Mouse (Mus musculus) ovary, postnatal 14 days (tissue): ENCODE data around the gene Glrx2.
"Not testable (repeated sequence)": the region's sequence is repeated elsewhere in the genome, so short reads cannot be mapped to it uniquely, and the experiment has no call there.

ENCODE experiments used
- DNase-seq: peaks from one replicate; pipeline ENCODE4 v3.0.0; 2022; ENCODE audit warnings: low spot score

The Glrx2 gene

GRCm38 (mm10) chr1:143716038-143716437 is at the start of gene Glrx2:
Gene Glrx2 (plus strand): TSS chr1:143716338.
- not testable (repeated sequence) for DNase-seq

DNA sequence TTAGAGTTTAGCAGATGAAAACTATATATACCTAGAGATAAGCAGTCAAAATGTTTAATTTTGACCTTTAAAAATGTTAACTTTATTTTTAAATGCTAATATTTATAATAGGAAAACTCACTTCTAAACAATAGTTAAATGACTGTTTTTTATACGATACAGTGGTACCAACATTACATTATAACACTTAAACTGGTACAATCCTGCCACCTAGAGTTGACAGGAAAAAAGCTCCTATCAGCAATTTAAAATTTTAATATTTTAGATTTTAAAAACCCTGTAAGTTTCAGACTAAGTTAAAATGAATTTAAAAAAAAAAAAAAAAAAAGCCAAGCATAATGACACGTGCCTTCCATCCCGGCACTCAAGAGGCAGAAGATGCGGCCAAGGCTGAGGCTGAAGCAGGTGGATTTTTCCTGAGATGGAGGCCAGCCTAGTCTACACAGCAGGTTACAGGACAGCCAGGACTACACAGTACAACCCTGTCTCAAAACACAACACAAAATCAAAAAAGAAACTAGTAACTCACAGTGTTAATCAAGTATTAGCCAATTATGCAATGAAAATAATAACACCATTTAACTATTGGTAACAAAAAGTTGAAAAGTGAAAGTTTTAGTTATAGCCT is 40.3 kb upstream of the Glrx2 start:
- no peak for DNase-seq

DNA sequence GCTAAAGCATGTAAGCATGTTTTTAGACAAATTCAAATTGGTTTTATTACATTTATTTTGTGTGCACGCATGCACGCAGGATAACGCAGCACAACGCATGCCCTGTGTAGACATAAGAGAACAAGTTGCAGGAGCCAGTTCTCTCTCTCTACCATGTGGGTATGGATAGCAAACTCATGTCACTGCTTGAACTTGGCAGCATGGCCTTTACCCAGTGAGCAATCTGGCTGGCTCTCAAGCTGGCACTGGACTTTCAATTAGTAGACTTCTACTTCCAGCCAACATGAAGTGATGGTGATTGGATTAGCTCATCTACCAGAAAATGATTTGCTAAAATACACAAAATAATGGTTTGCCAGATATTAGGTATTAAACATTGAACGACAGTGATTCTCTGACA is 35.0 kb upstream of the Glrx2 start:
- no peak for DNase-seq

GRCm38 (mm10) chr1:143684849-143685248 is 31.3 kb upstream of the Glrx2 start:
- no peak for DNase-seq

DNA sequence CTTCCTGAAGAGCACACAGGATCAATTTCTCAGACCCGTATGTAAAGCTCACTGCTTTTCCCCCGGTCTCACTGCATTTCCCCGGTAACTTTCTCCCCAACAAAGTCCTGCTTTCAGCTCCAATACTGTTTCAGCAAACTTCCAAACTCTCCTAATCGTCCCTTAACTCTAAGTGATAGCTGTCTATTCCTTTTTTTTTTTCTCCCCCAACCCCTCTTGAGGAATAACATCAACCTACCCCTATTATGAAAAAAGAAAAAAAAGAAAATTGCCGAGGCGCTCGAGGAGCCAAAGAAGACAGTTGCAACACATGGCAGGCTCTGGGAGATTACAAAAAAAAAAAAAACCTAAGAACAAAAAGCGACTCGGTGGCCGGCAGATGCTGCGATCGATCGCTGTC is 14.4 kb upstream of the Glrx2 start:
- DNase-seq = no peak

GRCm38 (mm10) chr1:143702141-143702740 is 13.9 kb upstream of the Glrx2 start:
- no peak for DNase-seq

GRCm38 (mm10) chr1:143702741-143703262 is 13.3 kb upstream of the Glrx2 start, which contains the start of gene Cdc73:
Gene Cdc73 (minus strand): TSS chr1:143702893.
- DNase-seq = peak; percentile 86

DNA sequence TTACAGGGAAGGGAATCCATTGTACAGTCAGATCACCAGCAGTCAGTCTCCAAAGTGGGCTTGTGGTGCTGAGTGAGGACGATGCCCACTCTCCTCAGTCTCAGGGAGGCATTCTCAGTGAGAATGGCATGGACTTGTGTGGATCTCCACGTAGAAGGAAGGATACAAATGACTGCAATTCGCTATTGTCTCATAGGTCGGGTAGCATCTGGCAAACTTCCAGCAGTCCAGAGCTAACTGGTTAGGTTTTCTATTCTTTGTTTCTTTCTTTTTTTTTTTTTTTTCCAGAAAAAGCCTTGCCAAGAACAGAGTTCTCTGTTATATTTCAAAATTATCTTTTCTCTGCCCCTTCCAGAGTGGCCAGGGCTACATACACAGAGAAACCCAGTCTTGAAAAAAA is 9.1 kb upstream of the Glrx2 start:
- DNase-seq = no peak

DNA sequence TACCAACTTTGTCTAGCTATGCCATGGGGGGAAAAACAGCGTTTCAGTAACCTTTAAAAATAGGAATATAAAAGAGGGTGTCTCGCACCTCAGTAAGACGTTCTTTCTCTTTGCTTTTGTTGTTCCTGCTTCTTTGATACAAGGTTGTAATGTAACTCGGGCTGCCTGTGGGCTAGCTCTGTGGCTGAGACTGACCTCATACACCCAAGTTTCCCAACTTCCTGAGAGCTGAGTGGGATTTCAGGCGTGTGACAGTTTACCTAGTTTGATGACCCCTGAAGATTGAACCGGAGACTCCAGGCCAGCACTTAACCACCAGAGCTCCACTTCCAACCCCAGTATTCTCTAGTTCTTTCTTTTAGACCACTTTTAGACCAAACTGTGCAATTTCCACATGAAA is 7.8 kb upstream of the Glrx2 start:
- DNase-seq = no peak

DNA sequence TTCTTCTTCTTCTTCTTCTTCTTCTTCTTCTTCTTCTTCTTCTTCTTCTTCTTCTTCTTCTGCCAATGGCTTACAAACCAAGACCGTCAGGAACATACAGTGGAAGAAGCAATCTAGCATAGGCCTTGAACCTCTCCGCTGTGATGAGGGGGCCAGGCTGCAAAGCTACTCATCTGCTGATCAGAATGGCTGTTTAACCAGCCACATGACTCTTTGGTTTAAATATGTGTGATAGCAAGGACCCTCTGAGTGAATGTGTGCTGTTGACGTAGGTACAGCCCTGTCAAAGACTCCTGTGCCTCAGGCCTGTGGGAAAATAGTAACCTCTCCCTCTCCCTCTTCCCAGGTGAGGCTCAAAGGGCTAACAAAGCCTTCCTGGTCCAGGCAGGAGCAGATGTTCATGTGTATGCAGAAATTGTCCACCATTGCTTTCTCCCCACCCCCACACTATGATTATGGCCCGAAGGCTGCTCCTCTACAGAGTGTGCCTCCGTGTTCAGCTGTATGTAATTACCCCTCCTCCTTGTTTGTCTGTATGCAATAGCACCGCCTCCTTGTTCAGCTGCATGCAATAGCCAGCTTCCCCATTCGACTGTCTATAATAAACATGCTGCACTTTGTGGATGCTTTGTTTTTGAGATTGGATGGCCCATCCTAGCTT is 6.0 kb upstream of the Glrx2 start:
- no peak for DNase-seq

DNA sequence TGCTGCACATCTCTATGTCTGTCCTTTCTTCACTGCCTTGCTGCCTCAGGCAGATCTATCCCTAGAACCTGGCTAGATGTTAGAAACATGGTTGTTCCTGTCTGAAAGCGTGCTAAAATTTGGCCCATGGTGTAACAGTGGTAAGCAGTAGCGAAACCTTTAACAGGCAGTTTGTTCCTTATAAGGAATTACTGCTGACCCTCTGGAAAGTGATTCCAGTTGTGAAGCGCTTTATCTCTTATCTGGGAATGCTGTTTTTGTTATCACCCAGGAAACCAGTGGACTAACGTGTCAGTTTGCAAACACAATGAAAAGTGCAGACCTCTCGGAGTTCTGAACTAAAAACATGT is 5.5 kb upstream of the Glrx2 start:
- no peak for DNase-seq

DNA sequence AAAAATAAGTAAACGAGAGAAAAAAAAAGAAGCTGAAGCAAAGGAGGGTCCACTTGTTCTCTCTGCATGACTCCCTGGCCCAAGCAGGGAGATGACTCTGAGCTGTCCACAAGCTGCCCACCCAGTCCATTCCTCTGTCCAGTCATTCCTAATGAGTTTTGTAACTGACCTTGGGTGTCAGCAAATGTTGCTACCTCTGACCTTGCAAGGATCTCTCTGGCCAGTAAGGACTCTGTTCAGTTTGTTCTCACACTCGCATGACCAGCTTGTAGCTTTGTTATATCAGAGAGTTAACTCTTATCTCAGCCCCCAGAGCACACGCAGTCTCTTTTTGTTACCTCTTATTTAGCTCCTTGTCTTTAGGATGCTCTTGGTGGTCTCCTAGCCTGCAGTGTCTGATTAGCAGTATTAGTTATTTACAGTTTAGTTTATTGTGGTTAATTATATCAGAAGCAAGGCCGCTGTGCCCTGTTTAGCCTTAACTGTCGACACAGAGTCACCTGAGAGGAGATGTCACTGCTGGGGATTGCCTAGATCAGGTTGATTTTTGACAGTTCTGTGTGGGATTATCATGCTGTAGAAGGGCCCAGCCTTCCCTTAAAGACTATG is 8.4 kb downstream of the Glrx2 start:
- DNase-seq = no peak

DNA sequence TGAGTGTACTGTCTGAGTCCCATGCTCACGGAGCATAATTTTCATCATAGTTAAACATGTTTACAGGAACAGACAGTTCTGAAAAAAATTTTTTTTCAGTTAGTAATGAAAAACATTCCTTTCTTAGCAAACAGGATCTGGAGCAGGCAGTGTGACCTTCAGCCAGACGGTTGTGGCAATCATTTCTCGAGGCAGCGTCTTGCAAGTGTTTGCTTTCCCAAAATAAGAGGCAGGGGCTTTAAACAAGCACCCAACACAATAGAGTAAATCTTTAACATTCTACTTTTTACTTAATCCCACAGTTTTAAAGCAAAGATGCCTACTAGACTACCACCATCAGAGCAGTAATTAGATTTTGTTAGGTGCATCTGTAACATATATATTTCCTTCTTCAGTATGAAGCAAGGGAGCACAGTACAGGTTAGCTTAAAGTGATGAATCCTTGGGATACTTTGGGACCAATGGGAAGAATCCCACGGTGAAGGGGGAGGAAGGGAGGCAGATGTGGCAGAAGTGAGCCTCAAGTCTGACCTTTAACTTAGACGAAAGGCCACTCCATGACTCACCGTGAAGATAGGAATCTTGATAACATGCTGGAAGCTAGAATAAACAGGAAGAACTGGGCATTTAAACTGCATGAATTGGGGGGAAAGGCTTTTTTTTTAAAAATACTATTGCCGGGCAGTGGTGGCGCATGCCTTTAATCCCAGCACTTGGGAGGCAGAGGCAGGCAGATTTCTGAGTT is 11.7 kb downstream of the Glrx2 start:
- no peak for DNase-seq

DNA sequence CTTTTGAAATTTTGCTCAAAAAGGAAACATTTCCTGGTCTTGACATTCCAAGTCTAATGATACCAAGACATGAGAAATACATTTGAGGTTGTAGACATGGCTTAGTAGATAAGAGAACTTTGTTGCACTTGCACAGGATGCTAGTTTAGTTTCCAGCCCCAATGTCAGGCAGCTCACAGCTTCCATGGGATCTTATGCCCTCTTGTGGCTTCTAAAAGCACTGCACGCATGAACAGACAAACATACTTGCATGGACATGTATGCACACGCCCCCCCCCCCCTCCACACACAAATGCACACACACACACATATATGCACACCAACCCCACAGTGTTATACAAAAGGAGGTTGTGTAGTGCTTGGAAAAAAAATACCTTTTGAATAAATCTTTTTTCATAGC is 14.8 kb downstream of the Glrx2 start:
- DNase-seq = no peak

GRCm38 (mm10) chr1:143731691-143732090 is 15.6 kb downstream of the Glrx2 start:
- DNase-seq = no peak

GRCm38 (mm10) chr1:143733914-143734410 is 17.8 kb downstream of the Glrx2 start:
- DNase-seq = no peak

- no peak for DNase-seq
These were observed 22.7 kb downstream of the Glrx2 start for GRCm38 (mm10) chr1:143738811-143739210.

- DNase-seq = peak; percentile 79
These were observed 23.5 kb downstream of the Glrx2 start for GRCm38 (mm10) chr1:143739361-143740350.

DNA sequence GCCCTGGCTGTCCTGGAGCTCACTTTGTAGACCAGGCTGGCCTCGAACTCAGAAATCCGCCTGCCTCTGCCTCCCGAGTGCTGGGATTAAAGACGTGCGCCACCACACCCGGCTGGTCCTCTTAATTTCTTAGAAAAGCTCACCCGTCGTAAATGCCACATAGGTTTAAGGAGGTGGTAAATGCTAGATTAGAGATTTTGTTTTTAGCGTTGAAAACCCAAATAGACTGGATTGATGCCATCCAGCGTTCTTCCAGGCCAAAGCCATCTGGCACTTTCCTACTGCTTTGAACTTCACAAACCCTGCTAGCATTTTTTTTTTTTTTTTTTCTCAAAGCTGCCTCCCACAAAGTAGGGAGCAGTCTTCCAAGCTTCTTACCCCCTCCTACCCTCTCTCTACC is 24.4 kb downstream of the Glrx2 start:
- no peak for DNase-seq

- no peak for DNase-seq
These were observed 25.2 kb downstream of the Glrx2 start for GRCm38 (mm10) chr1:143741331-143741730.

GRCm38 (mm10) chr1:143742186-143742585 is 26.0 kb downstream of the Glrx2 start:
- no peak for DNase-seq
